Mouse (Mus musculus): Measurements from ENCODE around the gene Rhog.

Rhog gene

DNA sequence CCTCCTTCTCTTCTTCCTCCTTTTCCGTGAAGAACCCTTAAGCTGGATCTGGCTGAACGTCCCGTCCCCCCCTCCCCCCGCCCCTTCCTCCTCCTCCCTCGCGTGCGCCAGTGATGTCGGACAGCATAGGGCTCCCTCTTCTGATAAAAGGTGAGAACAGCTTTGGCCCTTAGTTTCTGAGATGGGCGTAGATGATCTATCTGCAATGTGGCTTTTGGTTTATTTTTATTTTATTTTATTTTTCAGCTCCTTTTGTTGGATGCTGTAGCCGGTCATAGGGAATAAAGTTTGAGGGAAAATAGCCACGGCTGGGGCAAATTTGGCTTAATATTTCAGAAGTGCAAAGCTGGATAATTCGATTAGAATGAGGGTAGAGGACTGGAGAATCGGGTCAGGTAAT lies 33.5 kb downstream of the Rhog start:
- DNase-seq (ENCODE audit: low read depth, low spot score), result peak; percentile 80

GRCm38 (mm10) chr7:102221899-102222298 lies 34.0 kb downstream of the Rhog start:
- DNase-seq (ENCODE audit: low read depth, low spot score), result no peak

- peak; percentile 37 for DNase-seq (ENCODE audit: low read depth, low spot score)
Measured at GRCm38 (mm10) chr7:102211071-102211470, 44.8 kb downstream of the Rhog start.

- DNase-seq (ENCODE audit: low read depth, low spot score), result peak; percentile 99
Measured at GRCm38 (mm10) chr7:102209756-102210721, 45.8 kb downstream of the Rhog start, which contains the start of the genes Nup98 and Pgap2. Nup98 (minus strand) TSS chr7:102210176. Pgap2 (plus strand) TSS chr7:102210208.

DNA sequence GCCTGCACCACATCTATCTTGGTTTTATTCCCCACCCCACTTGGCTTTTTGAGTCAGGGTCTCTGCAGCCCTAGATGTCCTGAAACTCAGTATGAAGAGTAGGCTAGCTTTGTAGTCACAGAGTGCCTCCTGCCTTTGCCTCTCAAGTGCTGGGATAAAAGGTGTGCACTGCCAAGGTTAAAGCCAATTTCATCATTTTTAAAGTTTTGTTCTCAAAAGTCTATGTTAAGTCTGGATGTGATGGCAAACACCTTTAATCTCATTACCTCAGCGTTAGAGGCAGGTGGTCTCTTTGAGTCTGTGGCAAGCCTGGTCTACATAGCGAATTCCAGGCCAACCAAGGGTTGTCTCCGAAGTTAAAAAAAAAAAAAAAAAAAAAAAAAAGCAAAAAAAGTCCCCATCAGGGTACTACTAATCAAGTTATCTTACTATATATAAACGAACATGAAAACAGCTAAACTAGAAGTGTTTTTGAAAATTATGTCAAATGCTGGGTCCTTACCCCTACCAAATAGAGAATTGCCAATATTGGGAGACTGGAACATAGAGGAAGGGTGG lies 47.0 kb downstream of the Rhog start:
- DNase-seq (ENCODE audit: low read depth, low spot score), result no peak

GRCm38 (mm10) chr7:102205646-102206045 lies 50.2 kb downstream of the Rhog start:
- DNase-seq (ENCODE audit: low read depth, low spot score), result peak; percentile 37

DNA sequence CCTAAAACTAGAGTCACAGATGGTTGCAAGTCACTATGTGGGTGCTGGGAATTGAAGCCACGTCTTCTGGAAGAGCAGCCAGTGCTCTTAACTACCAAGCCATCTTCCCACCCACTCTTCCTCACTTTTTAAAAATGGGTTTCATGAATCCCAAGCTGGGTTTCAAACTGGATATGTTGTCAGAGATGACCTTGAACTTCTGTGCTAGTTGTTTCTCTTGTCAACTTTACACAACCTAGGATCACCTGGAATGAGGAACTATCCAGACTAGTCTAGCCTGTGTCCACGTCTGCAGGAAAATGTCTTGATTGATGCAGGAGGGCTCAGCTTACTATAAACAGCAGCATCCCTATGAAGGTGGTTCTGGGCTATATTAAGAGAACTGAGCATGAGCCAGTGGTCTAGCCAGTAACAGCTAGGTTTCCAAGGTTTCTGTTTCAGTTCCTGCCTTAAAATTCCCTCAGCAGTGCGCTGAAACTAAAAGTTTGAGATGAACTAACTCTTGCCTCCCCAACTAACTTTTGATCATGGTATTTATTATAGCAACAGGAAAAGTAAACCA lies 51.5 kb downstream of the Rhog start:
- no peak for DNase-seq (ENCODE audit: low read depth, low spot score)

DNA sequence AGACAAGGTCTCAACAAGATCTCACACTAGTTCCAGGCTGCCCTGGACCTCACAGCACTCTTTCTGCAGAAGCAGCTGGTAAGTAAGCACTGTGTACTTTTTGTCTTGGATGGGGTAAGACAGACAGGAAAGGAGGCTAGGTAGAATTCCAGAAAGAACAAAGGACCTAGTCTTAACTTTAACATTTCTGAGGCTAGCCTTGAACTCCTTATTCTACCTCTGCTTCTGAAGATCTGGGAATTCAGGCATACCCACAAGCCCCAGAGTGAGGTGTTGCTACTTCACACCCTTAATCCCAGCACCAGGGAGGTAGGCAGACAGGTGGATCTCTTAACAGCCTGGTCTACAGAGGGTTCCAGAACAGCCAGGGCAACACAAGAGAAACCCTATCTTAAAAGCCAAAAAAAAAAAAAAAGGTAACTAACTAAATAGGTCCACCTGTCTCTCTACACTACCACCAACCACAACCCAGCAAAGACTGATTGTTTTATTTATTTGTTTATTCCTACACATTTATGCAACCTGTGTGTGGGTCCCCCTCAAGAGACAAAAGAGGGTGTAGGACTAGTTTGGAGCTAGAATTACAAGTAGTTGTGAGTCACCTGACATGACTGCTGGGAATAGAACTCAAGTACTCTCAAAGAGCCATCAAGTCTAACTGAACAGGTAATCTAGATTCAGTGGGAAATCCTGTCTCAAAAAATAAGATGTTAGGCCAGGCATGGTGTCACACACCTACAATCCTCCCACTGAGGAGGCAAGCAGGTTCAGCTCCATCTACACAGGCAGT lies 54.7 kb downstream of the Rhog start:
- DNase-seq (ENCODE audit: low read depth, low spot score), result no peak

DNA sequence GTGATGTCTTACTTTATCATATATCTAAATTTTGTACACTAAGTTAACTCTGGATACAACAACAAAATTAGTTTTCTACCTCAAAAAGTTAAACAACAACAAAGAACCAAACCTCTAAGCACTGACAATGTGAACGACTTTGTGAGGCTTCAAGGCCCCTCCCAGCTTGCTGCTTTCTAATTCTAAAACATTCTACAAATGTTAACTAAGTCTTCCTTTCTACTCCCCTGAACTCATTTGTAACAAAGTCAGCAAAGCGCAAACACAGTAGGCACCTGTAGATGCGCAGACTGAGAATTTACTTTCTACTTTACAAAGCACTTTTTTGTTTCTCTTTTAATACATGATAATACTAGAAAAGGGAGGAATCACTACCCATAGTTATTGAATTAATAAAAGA lies 55.3 kb downstream of the Rhog start:
- DNase-seq (ENCODE audit: low read depth, low spot score), result no peak

DNA sequence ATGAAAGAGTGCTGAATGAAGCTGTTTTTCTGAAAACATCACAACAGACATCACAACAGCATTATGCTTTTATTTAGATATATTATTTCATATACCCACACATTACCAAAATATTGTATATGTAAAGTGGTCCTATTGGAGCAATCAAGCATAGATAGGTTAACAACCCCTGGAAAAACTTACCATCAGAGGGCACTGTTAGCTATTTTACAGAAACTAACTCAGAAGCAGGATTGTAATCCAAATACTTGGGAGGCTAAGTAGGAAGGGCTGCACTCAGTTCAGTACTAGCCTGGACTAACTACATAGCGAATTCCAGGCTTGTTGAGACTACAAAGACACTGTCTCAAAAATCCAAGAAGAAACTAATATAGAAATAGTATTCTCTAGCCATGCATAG lies 63.5 kb downstream of the Rhog start:
- DNase-seq (ENCODE audit: low read depth, low spot score), result peak; percentile 39
